Mouse (Mus musculus) CH12.LX (cell line): ENCODE data around the gene Med24. TPM values are rescaled to one million over a fixed set of nuclear protein-coding genes. Genes with fewer than 3 reads are reported as not detected.
"Not testable (repeated sequence)": the region's sequence is repeated elsewhere in the genome, so short reads cannot be mapped to it uniquely, and the experiment has no call there.

Source experiments
- DNase-seq: peaks from one replicate; pipeline ENCODE4 v3.0.0-alpha.2; 2013; ENCODE audit errors: extremely low read depth
- H3K27ac ChIP-seq: 2 replicates; pipeline ENCODE4 v1.5.1; 2012; ENCODE audit warnings: low read depth, mild to moderate bottlenecking, control low read depth, moderate library complexity; ENCODE audit not compliant: insufficient read depth
- H3K27me3 ChIP-seq: replicated peaks from 2 replicates; pipeline ENCODE3; 2012; ENCODE audit warnings: inconsistent platforms
- H3K36me3 ChIP-seq, 2 experiments: replicated peaks in 1 of 2; 2 replicates each; pipeline versions ENCODE3 to v1.6.1; 2012; ENCODE audit warnings: inconsistent platforms in 1 of 2, low read length in 1 of 2, mild to moderate bottlenecking in 1 of 2, mixed read lengths in 1 of 2, moderate library complexity in 1 of 2; ENCODE audit not compliant: control insufficient read depth in 1 of 2, insufficient read depth in 1 of 2
- H3K4me1 ChIP-seq, 2 experiments: 2 replicates each; pipeline ENCODE4 v1.6.1; 2012; ENCODE audit warnings: inconsistent platforms in 1 of 2, moderate library complexity in 1 of 2; ENCODE audit not compliant: insufficient read depth in 2 of 2, control insufficient read depth in 1 of 2
- H3K4me2 ChIP-seq: 2 replicates; pipeline ENCODE4 v1.6.1; 2012; ENCODE audit warnings: low read depth, mild to moderate bottlenecking, control low read depth; ENCODE audit not compliant: poor library complexity, insufficient read depth, severe bottlenecking
- H3K4me3 ChIP-seq, 3 experiments: fragments of 150-350 bp in 1 of 3; sonication (generic) in 1 of 3; replicated peaks in 1 of 3; 2 replicates each; pipeline versions ENCODE3 to v1.5.1; 2011 to 2012; ENCODE audit warnings: low read depth in 2 of 3, low read length in 2 of 3, mild to moderate bottlenecking in 2 of 3, moderate library complexity in 2 of 3, control low read depth in 1 of 3, improper control_type of control experiment in 1 of 3, inconsistent platforms in 1 of 3, mixed read lengths in 1 of 3; ENCODE audit not compliant: poor library complexity in 1 of 3
- H3K79me2 ChIP-seq: replicated peaks from 2 replicates; pipeline ENCODE4 v1.6.1; 2012; ENCODE audit warnings: mild to moderate bottlenecking, moderate library complexity; ENCODE audit not compliant: control insufficient read depth, poor library complexity, insufficient read depth, severe bottlenecking; ENCODE audit errors: extremely low read depth
- H3K9ac ChIP-seq: 2 replicates; pipeline ENCODE4 v1.6.1; 2012; ENCODE audit warnings: low read depth, mild to moderate bottlenecking, control low read depth, moderate library complexity; ENCODE audit not compliant: insufficient read depth
- H3K9me3 ChIP-seq: replicated peaks from 2 replicates; pipeline ENCODE3; 2012; ENCODE audit warnings: low read length, inconsistent platforms, mixed read lengths
- CHD1 ChIP-seq: IDR thresholded peaks from 2 replicates; pipeline ENCODE4 v1.6.1; 2012; ENCODE audit warnings: low read depth, low read length, improper control_type of control experiment, inconsistent platforms
- CHD2 ChIP-seq: IDR thresholded peaks from 2 replicates; pipeline ENCODE4 v1.6.1; 2011; ENCODE audit warnings: low read length, improper control_type of control experiment
- CTCF ChIP-seq, 2 experiments: IDR thresholded peaks in 1 of 2; conservative IDR thresholded peaks in 1 of 2; 2 replicates each; pipeline ENCODE4 v1.5.1; 2011 to 2012; ENCODE audit warnings: low read depth in 2 of 2, low read length in 2 of 2, improper control_type of control experiment in 1 of 2, inconsistent platforms in 1 of 2, mild to moderate bottlenecking in 1 of 2, moderate library complexity in 1 of 2
- EP300 ChIP-seq: IDR thresholded peaks from 2 replicates; pipeline ENCODE4 v1.6.1; 2011; ENCODE audit warnings: low read length, improper control_type of control experiment
- HCFC1 ChIP-seq: IDR thresholded peaks from 2 replicates; pipeline ENCODE4 v1.6.1; 2012; ENCODE audit warnings: low read depth, mild to moderate bottlenecking, inconsistent platforms, low read length, improper control_type of control experiment
- MAFK ChIP-seq: IDR thresholded peaks from 2 replicates; pipeline ENCODE4 v1.6.1; 2011; ENCODE audit warnings: low read length, improper control_type of control experiment; ENCODE audit not compliant: insufficient replicate concordance
- MAZ ChIP-seq: IDR thresholded peaks from 2 replicates; pipeline ENCODE4 v1.6.1; 2012; ENCODE audit warnings: low read depth, mild to moderate bottlenecking, inconsistent platforms, low read length, improper control_type of control experiment, moderate library complexity
- MXI1 ChIP-seq: IDR thresholded peaks from 2 replicates; pipeline ENCODE4 v1.6.1; 2011; ENCODE audit warnings: mild to moderate bottlenecking, low read depth, low read length, improper control_type of control experiment
- RAD21 ChIP-seq: IDR thresholded peaks from 2 replicates; pipeline ENCODE4 v1.6.1; 2011; ENCODE audit warnings: low read depth, mild to moderate bottlenecking, low read length, improper control_type of control experiment, moderate library complexity
- RCOR1 ChIP-seq: conservative IDR thresholded peaks from 2 replicates; pipeline ENCODE4 v1.6.1; 2012; ENCODE audit warnings: low read depth, mild to moderate bottlenecking, inconsistent platforms, low read length, improper control_type of control experiment
- SIN3A ChIP-seq: IDR thresholded peaks from 2 replicates; pipeline ENCODE4 v1.6.1; 2012; ENCODE audit warnings: low read length, improper control_type of control experiment, inconsistent platforms
- SMC3 ChIP-seq: IDR thresholded peaks from 2 replicates; pipeline ENCODE4 v1.6.1; 2011; ENCODE audit warnings: low read depth, low read length, improper control_type of control experiment
- TCF12 ChIP-seq: IDR thresholded peaks from 2 replicates; pipeline ENCODE4 v1.6.1; 2014; ENCODE audit warnings: low read depth, mild to moderate bottlenecking, inconsistent platforms, low read length, improper control_type of control experiment
- USF1 ChIP-seq: IDR thresholded peaks from 2 replicates; pipeline ENCODE4 v1.6.1; 2014; ENCODE audit warnings: low read depth, mild to moderate bottlenecking, inconsistent platforms, low read length, improper control_type of control experiment
- USF2 ChIP-seq: conservative IDR thresholded peaks from 2 replicates; pipeline ENCODE4 v1.6.1; 2011; ENCODE audit warnings: low read depth, low read length, improper control_type of control experiment
- dilution Hi-C: fragments of 300-500 bp; cut with MboI; formaldehyde crosslinking; loops from 2 replicates; pipeline ENCODE4 v1.14.3; 2020; ENCODE audit warnings: low sequenced_read_pairs; ENCODE audit not compliant: extremely low pct_unique_long_range_greater_than_20kb, extremely low pct_ligation_motif_present
- in situ Hi-C: fragments of 300-500 bp; cut with MboI; formaldehyde crosslinking; loops from 3 replicates; pipeline ENCODE4 v1.14.3; 2019; ENCODE audit warnings: low sequenced_read_pairs, low pct_ligation_motif_present, low pct_unique_long_range_greater_than_20kb, mixed read lengths
- polyA plus RNA-seq: library from polyadenylated mRNA; unstranded; fragments of >175 nt; gene quantifications from 2 replicates; pipeline ENCODE4 v1.2.1, GENCODE M21; 2012; ENCODE audit warnings: low read depth; ENCODE audit not compliant: insufficient read length
- total RNA-seq, 2 experiments: library from RNA; depleted of rRNA; stranded (reverse); fragments of 300-350 nt in 1 of 2; fragments of >200 nt in 1 of 2; gene quantifications; 2 replicates each; pipeline ENCODE4 v1.2.3; 2012 to 2014

Med24 gene
- total and polyA plus RNA-seq, 3 experiments, result 30.9 to 78.8 (median 48.6) TPM

GRCm38 (mm10) chr11:98712009-98712408 is 17.2 kb downstream of the Med24 start:
- H3K79me2 ChIP-seq, H3K27ac ChIP-seq, dilution Hi-C loops, H3K9ac ChIP-seq, H3K4me3 ChIP-seq, H3K9me3 ChIP-seq, H3K27me3 ChIP-seq, H3K4me2 ChIP-seq, in situ Hi-C loops, DNase-seq: not testable (repeated sequence)
- H3K4me1 ChIP-seq, result peaks cover 5 to 21% of the 10 kb centered on the region in 2 experiments
- TF ChIP-seq CTCF (conservative IDR thresholded peaks at IDR 0.05 in 1 of 2, IDR thresholded peaks at IDR 0.05 in 1 of 2; ENCODE audit: low read depth in 2 of 2, low read length in 2 of 2), result peak in 1 of 2 experiments; percentile 47; a peak in 2 of 4 replicates
- peak; percentile 29 for TF ChIP-seq RAD21
- TF ChIP-seq SMC3, result peak; percentile 34
- H3K36me3 ChIP-seq, result peaks cover 86 to 96% of the 10 kb centered on the region in 2 experiments

- no peak for TF ChIP-seq MAZ
- no peak for TF ChIP-seq MAFK
- no peak for TF ChIP-seq MXI1
- TF ChIP-seq USF2, result no peak
- TF ChIP-seq HCFC1, result no peak
- TF ChIP-seq EP300, result no peak
- TF ChIP-seq USF1, result no peak
- no peak for TF ChIP-seq CHD1
- no peak for TF ChIP-seq CHD2
- TF ChIP-seq SIN3A, result no peak
- no peak for TF ChIP-seq TCF12
- no peak for TF ChIP-seq RCOR1
- dilution Hi-C loops, result no loop called here
Measured at GRCm38 (mm10) chr11:98711046-98711434, 18.2 kb downstream of the Med24 start.

More at GRCm38 (mm10) chr11:98711046-98711434, 18.2 kb downstream of the Med24 start:
- H3K4me3 ChIP-seq, result no peak overlapping the region
- H3K79me2 ChIP-seq, result no peaks in the 10 kb centered on the region
- in situ Hi-C loops, result no loop called here
- H3K9ac ChIP-seq, result no peak overlapping the region
- H3K4me2 ChIP-seq, result no peak overlapping the region
- peaks cover 5 to 21% of the 10 kb centered on the region in 2 experiments for H3K4me1 ChIP-seq
- DNase-seq, result no peak
- H3K9me3 ChIP-seq, result no peaks in the 10 kb centered on the region
- H3K27ac ChIP-seq, result no peak overlapping the region
- peaks cover 86 to 96% of the 10 kb centered on the region in 2 experiments for H3K36me3 ChIP-seq
- no peaks in the 10 kb centered on the region for H3K27me3 ChIP-seq
